Mouse (Mus musculus): ENCODE results near the gene Ccl4. TPM values are rescaled to one million over a fixed set of nuclear protein-coding genes. Genes with fewer than 3 reads are reported as not detected.

Ccl4 gene
- 2.6 and 10.0 TPM in 2 replicates for polyA plus RNA-seq (2012; rRNA removed)

GRCm38 (mm10) chr11:83662204-83662603 lies at the start of gene Ccl4:
TSS of gene Ccl4 (plus strand) at chr11:83662584.
- TF ChIP-seq CTCF (IDR thresholded peaks at IDR 0.05; ENCODE audit: extremely low read depth, insufficient read length, insufficient replicate concordance, low read depth, low read length) (no peak), POLR2A (IDR thresholded peaks at IDR 0.05; ENCODE audit: low read depth, low read length) (no peak)
- Histone ChIP-seq H3K4me3 (ENCODE audit: low read depth, low read length) (peak within 1 kb of the TSS; percentile 14), H3K27me3 (ENCODE audit: control insufficient read depth, insufficient read depth, low read length) (no peaks in the 10 kb centered on the region), H3K27ac (ENCODE audit: insufficient read depth, low read depth, low read length) (peak within 1 kb of the TSS; percentile 22; the same call in 1 of the 2 replicates), H3K36me3 (ENCODE audit: control insufficient read depth, insufficient read depth, low read length) (no peaks in the 10 kb centered on the region), H3K4me1 (ENCODE audit: control insufficient read depth, insufficient read depth, insufficient read length, low read length) (no peaks in the 10 kb centered on the region)
- 62% methylated on average over 6 of the region's 6 CpGs for WGBS

DNA sequence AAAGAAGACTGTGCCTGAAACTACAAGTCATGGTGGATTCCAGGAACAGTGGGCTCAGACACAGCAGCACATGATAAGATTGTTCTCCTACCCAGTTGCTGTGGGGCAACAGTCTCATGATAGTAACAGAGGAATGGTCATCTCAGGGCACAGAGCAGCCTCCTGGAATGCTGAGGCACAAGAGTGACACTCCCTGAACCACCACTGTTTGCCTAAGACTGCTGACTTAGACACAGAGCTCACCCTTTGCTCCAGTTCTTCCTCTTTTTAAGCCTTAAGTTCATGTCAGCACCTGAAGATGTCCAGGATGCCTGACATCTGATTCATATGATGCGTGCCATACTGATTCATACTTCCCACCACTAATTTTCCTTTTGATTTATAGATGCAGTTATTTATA lies 45.8 kb upstream of the Ccl4 start:
- H3K27ac ChIP-seq (ENCODE audit: insufficient read depth, low read depth, low read length), result no peak overlapping the region; the same call in 1 of the 2 replicates
- H3K4me3 ChIP-seq (ENCODE audit: low read depth, low read length), result no peak overlapping the region
- H3K4me1 ChIP-seq (ENCODE audit: control insufficient read depth, insufficient read depth, insufficient read length, low read length), result no peaks in the 10 kb centered on the region
- no peaks in the 10 kb centered on the region for H3K36me3 ChIP-seq (ENCODE audit: control insufficient read depth, insufficient read depth, low read length)
- 79% methylated on average over 1 of the region's 1 CpGs for WGBS
- no peak for TF ChIP-seq POLR2A (IDR thresholded peaks at IDR 0.05; ENCODE audit: low read depth, low read length)
- no peak for TF ChIP-seq CTCF (IDR thresholded peaks at IDR 0.05; ENCODE audit: extremely low read depth, insufficient read length, insufficient replicate concordance, low read depth, low read length)
- H3K27me3 ChIP-seq (ENCODE audit: control insufficient read depth, insufficient read depth, low read length), result no peaks in the 10 kb centered on the region

GRCm38 (mm10) chr11:83618238-83618637 lies 44.1 kb upstream of the Ccl4 start:
- H3K4me1 ChIP-seq (ENCODE audit: control insufficient read depth, insufficient read depth, insufficient read length, low read length), result no peaks in the 10 kb centered on the region
- no peaks in the 10 kb centered on the region for H3K36me3 ChIP-seq (ENCODE audit: control insufficient read depth, insufficient read depth, low read length)
- no peak overlapping the region for H3K27ac ChIP-seq (ENCODE audit: insufficient read depth, low read depth, low read length)
- H3K27me3 ChIP-seq (ENCODE audit: control insufficient read depth, insufficient read depth, low read length), result no peaks in the 10 kb centered on the region
- H3K4me3 ChIP-seq (ENCODE audit: low read depth, low read length), result no peak overlapping the region
- no peak for TF ChIP-seq CTCF (IDR thresholded peaks at IDR 0.05; ENCODE audit: extremely low read depth, insufficient read length, insufficient replicate concordance, low read depth, low read length)
- WGBS, result 66% methylated on average over 5 of the region's 5 CpGs

DNA sequence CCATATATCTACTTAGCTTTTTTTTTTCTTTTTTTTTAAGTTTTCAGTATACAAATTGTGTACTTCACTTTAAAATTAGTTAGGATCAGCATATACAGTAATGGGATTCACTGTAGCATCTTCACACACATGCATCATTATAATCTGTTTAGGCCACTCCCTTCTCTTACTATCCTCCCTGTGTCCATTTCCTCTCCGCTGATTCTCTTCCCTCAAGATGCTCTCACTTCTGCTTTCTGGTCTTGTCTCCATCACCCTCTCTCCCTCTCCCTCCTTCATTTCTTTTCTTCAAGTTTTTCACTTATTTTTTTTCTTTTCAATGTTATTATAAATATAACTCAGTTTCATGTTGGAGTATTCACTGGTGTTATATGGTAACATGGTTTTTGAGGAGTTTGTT lies 43.3 kb upstream of the Ccl4 start:
- WGBS, result 88% methylated on average over 1 of the region's 1 CpGs
- Histone ChIP-seq H3K36me3 (ENCODE audit: control insufficient read depth, insufficient read depth, low read length) (no peaks in the 10 kb centered on the region), H3K27me3 (ENCODE audit: control insufficient read depth, insufficient read depth, low read length) (no peaks in the 10 kb centered on the region), H3K4me1 (ENCODE audit: control insufficient read depth, insufficient read depth, insufficient read length, low read length) (no peaks in the 10 kb centered on the region), H3K4me3 (ENCODE audit: low read depth, low read length) (no peak overlapping the region), H3K27ac (ENCODE audit: insufficient read depth, low read depth, low read length) (no peak overlapping the region)
- TF ChIP-seq POLR2A (IDR thresholded peaks at IDR 0.05; ENCODE audit: low read depth, low read length) (no peak), CTCF (IDR thresholded peaks at IDR 0.05; ENCODE audit: extremely low read depth, insufficient read length, insufficient replicate concordance, low read depth, low read length) (no peak)

- 81% methylated on average over 3 of the region's 3 CpGs for WGBS
- Histone ChIP-seq H3K36me3 (ENCODE audit: control insufficient read depth, insufficient read depth, low read length) (no peaks in the 10 kb centered on the region), H3K27me3 (ENCODE audit: control insufficient read depth, insufficient read depth, low read length) (no peaks in the 10 kb centered on the region), H3K4me3 (ENCODE audit: low read depth, low read length) (no peak overlapping the region), H3K27ac (ENCODE audit: insufficient read depth, low read depth, low read length) (no peak overlapping the region), H3K4me1 (ENCODE audit: control insufficient read depth, insufficient read depth, insufficient read length, low read length) (no peaks in the 10 kb centered on the region)
- no peak for TF ChIP-seq POLR2A (IDR thresholded peaks at IDR 0.05; ENCODE audit: low read depth, low read length)
- no peak for TF ChIP-seq CTCF (IDR thresholded peaks at IDR 0.05; ENCODE audit: extremely low read depth, insufficient read length, insufficient replicate concordance, low read depth, low read length)
These were observed 38.8 kb upstream of the Ccl4 start for GRCm38 (mm10) chr11:83623586-83623985.

- no peaks in the 10 kb centered on the region for H3K27me3 ChIP-seq (ENCODE audit: control insufficient read depth, insufficient read depth, low read length)
- H3K27ac ChIP-seq (ENCODE audit: insufficient read depth, low read depth, low read length), result no peak overlapping the region
- no peaks in the 10 kb centered on the region for H3K4me1 ChIP-seq (ENCODE audit: control insufficient read depth, insufficient read depth, insufficient read length, low read length)
- WGBS, result 85% methylated on average over 9 of the region's 9 CpGs
- TF ChIP-seq POLR2A (IDR thresholded peaks at IDR 0.05; ENCODE audit: low read depth, low read length) (no peak), CTCF (IDR thresholded peaks at IDR 0.05; ENCODE audit: extremely low read depth, insufficient read length, insufficient replicate concordance, low read depth, low read length) (no peak)
- H3K4me3 ChIP-seq (ENCODE audit: low read depth, low read length), result no peak overlapping the region
- no peaks in the 10 kb centered on the region for H3K36me3 ChIP-seq (ENCODE audit: control insufficient read depth, insufficient read depth, low read length)
These were observed 33.6 kb upstream of the Ccl4 start for GRCm38 (mm10) chr11:83628808-83629207.

DNA sequence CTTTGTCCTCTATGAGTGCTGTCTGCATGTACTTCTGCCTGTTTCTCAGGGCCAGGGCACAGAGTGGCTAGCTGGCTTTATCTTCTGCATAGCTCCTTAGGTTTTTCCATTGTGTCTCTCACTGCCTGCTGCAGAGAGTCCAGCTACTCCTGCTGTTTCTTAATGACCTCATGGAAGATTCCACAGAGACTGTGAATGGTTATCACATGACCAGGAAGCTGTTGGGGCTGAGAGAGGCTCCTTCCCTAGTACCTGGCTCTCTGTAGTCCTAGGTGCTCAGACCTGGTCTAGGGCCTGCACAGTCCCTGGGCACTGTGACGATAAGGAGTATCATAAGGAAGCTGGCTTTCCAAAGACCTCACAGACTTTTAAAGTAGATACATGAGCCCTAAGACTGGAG lies 31.8 kb upstream of the Ccl4 start:
- Histone ChIP-seq H3K4me3 (ENCODE audit: low read depth, low read length) (no peak overlapping the region), H3K36me3 (ENCODE audit: control insufficient read depth, insufficient read depth, low read length) (no peaks in the 10 kb centered on the region), H3K27ac (ENCODE audit: insufficient read depth, low read depth, low read length) (peak overlapping the region; percentile 31), H3K4me1 (ENCODE audit: control insufficient read depth, insufficient read depth, insufficient read length, low read length) (no peaks in the 10 kb centered on the region), H3K27me3 (ENCODE audit: control insufficient read depth, insufficient read depth, low read length) (no peaks in the 10 kb centered on the region)
- TF ChIP-seq POLR2A (IDR thresholded peaks at IDR 0.05; ENCODE audit: low read depth, low read length), result no peak
- no peak for TF ChIP-seq CTCF (IDR thresholded peaks at IDR 0.05; ENCODE audit: extremely low read depth, insufficient read length, insufficient replicate concordance, low read depth, low read length)
- WGBS, result 73% methylated on average over 1 of the region's 1 CpGs

- H3K4me1 ChIP-seq (ENCODE audit: control insufficient read depth, insufficient read depth, insufficient read length, low read length), result no peaks in the 10 kb centered on the region
- 71% methylated on average over 2 of the region's 2 CpGs for WGBS
- peak overlapping the region; percentile 31 for H3K27ac ChIP-seq (ENCODE audit: insufficient read depth, low read depth, low read length)
- H3K27me3 ChIP-seq (ENCODE audit: control insufficient read depth, insufficient read depth, low read length), result no peaks in the 10 kb centered on the region
- no peak for TF ChIP-seq CTCF (IDR thresholded peaks at IDR 0.05; ENCODE audit: extremely low read depth, insufficient read length, insufficient replicate concordance, low read depth, low read length)
- no peak for TF ChIP-seq POLR2A (IDR thresholded peaks at IDR 0.05; ENCODE audit: low read depth, low read length)
- H3K36me3 ChIP-seq (ENCODE audit: control insufficient read depth, insufficient read depth, low read length), result no peaks in the 10 kb centered on the region
- H3K4me3 ChIP-seq (ENCODE audit: low read depth, low read length), result no peak overlapping the region
These were observed 31.3 kb upstream of the Ccl4 start for GRCm38 (mm10) chr11:83631065-83631464.

Measured in small intestine, adult 2 months (tissue).